Mouse (Mus musculus) heart, adult 2 months (tissue): ENCODE measurements around the gene Tmprss3.

Experiments used
- CTCF ChIP-seq: fragments of 200-600 bp; IDR thresholded peaks from 2 replicates; pipeline ENCODE4 v1.8.1; 2022; ENCODE audit warnings: antibody characterized with exemption, mild to moderate bottlenecking, moderate library complexity
- POLR2A ChIP-seq: fragments of 200-500 bp; IDR thresholded peaks from 2 replicates; pipeline ENCODE4 v1.6.1; 2011; ENCODE audit warnings: mild to moderate bottlenecking, low read depth, low read length, control low read depth; ENCODE audit not compliant: insufficient read depth

DNA sequence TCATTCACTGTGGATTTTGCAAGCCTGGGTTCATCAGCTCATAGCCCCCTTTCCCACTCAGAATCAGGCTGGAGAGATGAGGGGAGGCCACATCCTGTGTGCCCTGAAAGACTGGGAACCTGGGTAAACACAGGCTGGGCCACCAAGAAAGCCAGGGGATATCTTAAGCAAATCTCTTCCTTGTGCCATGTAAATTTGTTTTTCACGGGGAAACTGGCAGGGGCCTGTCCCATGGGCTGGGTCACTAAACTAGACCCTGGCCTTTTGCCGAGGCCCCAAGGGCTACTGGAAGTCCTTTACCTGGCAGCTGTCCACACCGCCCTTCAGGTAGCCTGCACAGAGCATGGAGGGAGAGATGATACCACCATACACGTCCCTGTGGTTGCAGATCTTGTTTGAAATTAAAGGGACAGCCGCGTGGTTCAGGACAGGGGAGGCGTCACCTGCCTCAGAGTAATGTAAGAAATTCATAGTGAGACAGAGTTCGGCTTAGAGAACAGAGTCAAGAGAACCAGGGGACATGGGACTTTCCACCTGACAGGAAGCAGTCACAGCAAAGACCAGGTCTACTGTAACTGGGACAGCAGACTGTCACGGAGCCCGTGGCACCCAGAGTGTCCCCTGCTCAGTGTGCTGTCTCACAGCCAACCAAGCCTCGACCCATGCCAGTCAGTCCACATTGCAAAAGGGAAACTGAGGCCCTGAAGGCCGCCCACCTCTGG is 14.3 kb downstream of the Tmprss3 start:
- no peak for TF ChIP-seq CTCF
- no peak for TF ChIP-seq POLR2A
